Mouse (Mus musculus): ENCODE results near the gene Tlr11. TPM values are rescaled to one million over a fixed set of nuclear protein-coding genes. Genes with fewer than 3 reads are reported as not detected.

Tlr11 gene
- not detected for total RNA-seq (2021)
- long read RNA-seq, experiment 1 = 0 reads
- long read RNA-seq, experiment 2 = 0 reads

DNA sequence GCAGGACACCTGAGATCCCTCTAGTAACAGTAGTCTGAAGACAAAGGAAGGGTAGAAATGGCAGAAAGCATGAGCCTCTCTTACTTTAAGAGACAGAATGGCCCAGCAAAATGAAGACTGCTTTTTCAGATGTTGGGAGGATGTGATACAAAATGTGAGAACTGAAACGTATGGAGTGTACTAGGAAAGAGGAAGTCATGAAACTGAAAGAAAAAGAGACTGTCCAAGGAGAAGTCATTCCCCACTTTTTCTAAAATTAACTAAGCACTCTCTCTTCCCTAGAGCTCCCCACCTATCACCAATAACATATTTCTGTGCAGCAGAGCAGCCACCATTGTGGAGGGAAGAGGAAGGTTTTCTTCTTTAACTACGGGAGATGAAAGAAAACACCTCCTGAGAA is at the start of gene Tlr11:
Gene Tlr11 (plus strand): TSS at position 322 of the 400 bp plus-strand sequence.
- Histone ChIP-seq H3K27ac (no peak within 1 kb of the TSS), H3K4me3 (no peak within 1 kb of the TSS)
- TF ChIP-seq CTCF (conservative IDR thresholded peaks at IDR 0.05) = no peak
- DNase-seq (ENCODE audit: low spot score in 2 of 2) = no peak

GRCm38 (mm10) chr14:50326661-50327060 is 31.1 kb upstream of the Tlr11 start, which contains the start of gene Olfr734:
Gene Olfr734 (minus strand): TSS chr14:50326761.
- no peak for DNase-seq (ENCODE audit: low spot score in 2 of 2)
- H3K27ac ChIP-seq = no peak within 1 kb of the TSS
- no peak for TF ChIP-seq CTCF (conservative IDR thresholded peaks at IDR 0.05)
- no peak within 1 kb of the TSS for H3K4me3 ChIP-seq

GRCm38 (mm10) chr14:50348796-50349195 is 8.9 kb upstream of the Tlr11 start, which contains the start of gene Olfr735:
Gene Olfr735 (minus strand): TSS chr14:50348872.
- no peak within 1 kb of the TSS for H3K4me3 ChIP-seq
- DNase-seq (ENCODE audit: low spot score in 2 of 2) = no peak
- TF ChIP-seq CTCF (conservative IDR thresholded peaks at IDR 0.05) = no peak

GRCm38 (mm10) chr14:50352438-50352837 is 5.3 kb upstream of the Tlr11 start:
- no peak for DNase-seq (ENCODE audit: low spot score in 2 of 2)
- Histone ChIP-seq H3K4me3 (no peak overlapping the region), H3K27ac (no peak overlapping the region)
- peak; percentile 53 for TF ChIP-seq CTCF (conservative IDR thresholded peaks at IDR 0.05)

More at GRCm38 (mm10) chr14:50348796-50349195, 8.9 kb upstream of the Tlr11 start, which contains the start of gene Olfr735:
- H3K27ac ChIP-seq = no peak within 1 kb of the TSS

- no peak overlapping the region for H3K4me3 ChIP-seq
- no peak for TF ChIP-seq CTCF (conservative IDR thresholded peaks at IDR 0.05)
- DNase-seq (ENCODE audit: low spot score in 2 of 2) = no peak
- no peak overlapping the region for H3K27ac ChIP-seq
These were observed 989 bp upstream of the Tlr11 start for GRCm38 (mm10) chr14:50356725-50357124.

DNA sequence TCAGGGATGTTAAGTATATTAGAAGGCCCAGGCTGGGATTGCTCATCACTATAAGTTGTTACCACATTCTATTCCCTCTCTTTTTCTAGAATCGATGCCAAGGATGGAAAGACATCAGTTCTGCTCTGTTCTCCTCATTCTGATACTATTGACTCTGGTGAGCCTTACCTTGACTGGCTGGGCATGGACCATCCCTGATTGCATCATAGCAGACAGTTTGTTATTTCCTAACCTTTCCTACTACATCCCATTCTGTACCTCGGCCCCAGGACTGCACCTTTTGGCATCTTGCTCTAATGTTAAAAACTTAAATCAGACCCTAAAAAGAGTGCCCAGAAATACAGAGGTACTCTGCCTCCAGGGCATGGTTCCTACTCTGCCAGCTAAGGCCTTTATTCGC is 2.8 kb downstream of the Tlr11 start:
- TF ChIP-seq CTCF (conservative IDR thresholded peaks at IDR 0.05) = no peak

GRCm38 (mm10) chr14:50363561-50363960 is 5.8 kb downstream of the Tlr11 start:
- no peak for DNase-seq (ENCODE audit: low spot score in 2 of 2)
- no peak for TF ChIP-seq CTCF (conservative IDR thresholded peaks at IDR 0.05)
- H3K4me3 ChIP-seq = no peak overlapping the region

More for the DNA sequence above, 2.8 kb downstream of the Tlr11 start:
- Histone ChIP-seq H3K4me3 (no peak overlapping the region), H3K27ac (no peak overlapping the region)
- no peak for DNase-seq (ENCODE audit: low spot score in 2 of 2)

DNA sequence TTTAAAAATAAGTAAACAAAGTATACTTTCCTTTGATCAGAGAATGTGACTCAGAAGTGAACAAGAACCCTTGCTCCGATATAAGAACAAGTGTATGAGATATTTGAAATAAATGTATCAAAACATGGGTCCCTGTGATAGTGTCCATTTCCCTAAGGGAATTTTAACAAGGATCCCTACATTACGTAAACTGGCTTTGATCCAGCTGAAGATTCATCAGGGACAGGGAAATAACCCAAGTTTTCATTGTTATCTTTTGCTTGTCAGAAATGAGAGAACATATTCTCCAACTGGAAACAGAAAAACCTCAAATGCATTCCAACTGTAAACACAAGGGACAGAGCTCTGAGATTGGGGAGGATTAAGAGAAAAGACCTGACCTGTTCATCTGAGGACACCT is 23.1 kb downstream of the Tlr11 start, which contains the start of gene Olfr736:
Gene Olfr736 (plus strand): TSS at position 301 of the 400 bp plus-strand sequence.
- Histone ChIP-seq H3K27ac (no peak within 1 kb of the TSS), H3K4me3 (no peak within 1 kb of the TSS)
- no peak for TF ChIP-seq CTCF (conservative IDR thresholded peaks at IDR 0.05)
- DNase-seq (ENCODE audit: low spot score in 2 of 2) = no peak

More at GRCm38 (mm10) chr14:50363561-50363960, 5.8 kb downstream of the Tlr11 start:
- no peak overlapping the region for H3K27ac ChIP-seq

GRCm38 (mm10) chr14:50407268-50407667 is 49.6 kb downstream of the Tlr11 start, which contains the start of gene Olfr738:
Gene Olfr738 (plus strand): TSS chr14:50407568.
- Histone ChIP-seq H3K4me3 (no peak within 1 kb of the TSS), H3K27ac (no peak within 1 kb of the TSS)
- no peak for TF ChIP-seq CTCF (conservative IDR thresholded peaks at IDR 0.05)
- no peak for DNase-seq (ENCODE audit: low spot score in 2 of 2)

Other genes with a start within 250 kb of the Tlr11 start
- gene Olfr727, start 234.7 kb upstream of the Tlr11 start, total RNA-seq (2021) = not detected
- not detected for gene Olfr728, start 215.2 kb upstream of the Tlr11 start, total RNA-seq (2021)
- not detected for gene Olfr729, start 205.0 kb upstream of the Tlr11 start, total RNA-seq (2021)
- not detected for gene Olfr730, start 169.7 kb upstream of the Tlr11 start, total RNA-seq (2021)
- gene Olfr731, start 116.0 kb upstream of the Tlr11 start, total RNA-seq (2021) = not detected
- not detected for gene Olfr732, start 73.7 kb upstream of the Tlr11 start, total RNA-seq (2021)
- not detected for gene Olfr733, start 56.4 kb upstream of the Tlr11 start, total RNA-seq (2021)
- not detected for gene Olfr734, start 31.2 kb upstream of the Tlr11 start, total RNA-seq (2021)
- not detected for gene Olfr735, start 9.0 kb upstream of the Tlr11 start, total RNA-seq (2021)
- gene Olfr736, start 23.2 kb downstream of the Tlr11 start, total RNA-seq (2021) = not detected
- gene Olfr738, start 49.7 kb downstream of the Tlr11 start, total RNA-seq (2021) = not detected
- not detected for gene Olfr739, start 60.7 kb downstream of the Tlr11 start, total RNA-seq (2021)
- gene Olfr740, start 87.6 kb downstream of the Tlr11 start, total RNA-seq (2021) = not detected
- gene Olfr741, start 114.8 kb downstream of the Tlr11 start, total RNA-seq (2021) = not detected
- not detected for gene Olfr742, start 145.7 kb downstream of the Tlr11 start, total RNA-seq (2021)
- not detected for gene Olfr743, start 163.9 kb downstream of the Tlr11 start, total RNA-seq (2021)